In the genomic region with DNA sequence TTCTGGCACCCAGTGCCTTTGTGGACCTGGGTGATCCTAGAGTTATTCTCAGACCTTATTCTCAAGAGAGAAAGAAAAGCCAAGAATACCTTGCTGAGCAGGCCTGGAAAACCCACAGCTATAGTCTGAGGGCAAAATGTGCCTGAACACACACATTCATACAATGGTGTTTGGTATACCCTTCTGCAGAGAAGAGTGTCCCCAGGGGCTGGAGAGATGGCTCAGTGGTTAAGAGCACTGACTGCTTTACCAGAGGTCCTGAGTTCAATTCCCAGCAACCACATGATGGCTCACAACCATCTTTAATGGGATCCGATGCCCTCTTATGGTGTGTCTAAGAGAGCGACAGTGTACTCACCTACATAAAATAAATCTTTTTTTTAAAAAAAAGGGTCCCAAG, we compare ENCODE assay signal across 7 mouse cellular contexts. TPM values are rescaled to one million over a fixed set of nuclear protein-coding genes. Genes with fewer than 3 reads are reported as not detected.
"Had no signal": no experiment of that assay in that cellular context is flagged by ENCODE, and none has a peak within 500 bp of the region (broad histone marks: within the 10 kb centered on the region; RNA-seq: fewer than 3 reads in every experiment).

No protein-coding gene starts in this region.

- H3K9me3 ChIP-seq: neural tube, embryonic 13.5 days; neural tube, embryonic 15.5 days; stomach, embryonic 15.5 days had no signal

- H3K4me3 ChIP-seq: neural tube, embryonic 13.5 days; neural tube, embryonic 15.5 days; stomach, embryonic 15.5 days had no signal

- DNase-seq: thymus, adult 18-20 months had no signal

- H3K27ac ChIP-seq: neural tube, embryonic 13.5 days; neural tube, embryonic 15.5 days; stomach, embryonic 15.5 days; stomach, postnatal 0 days had no signal

- H3K4me2 ChIP-seq: neural tube, embryonic 13.5 days; neural tube, embryonic 15.5 days; stomach, embryonic 15.5 days had no signal

- H3K9ac ChIP-seq: neural tube, embryonic 13.5 days; neural tube, embryonic 15.5 days; stomach, embryonic 15.5 days had no signal

RNA-seq across cellular contexts. Expression of a gene that starts 0.7 kb away (rescaled TPM):
- total RNA-seq: neutrophil, adult 5-6 weeks had no signal
- polyA plus RNA-seq: spleen, adult 2 months had no signal

RNA-seq across cellular contexts. Expression of a gene that starts 9.5 kb away (rescaled TPM):
- total RNA-seq: neutrophil, adult 5-6 weeks had no signal
